ENCODE assay signal across 8 mouse cellular contexts in genomic region chr11:116853512-116853928, GRCm38 (mm10). TPM values are rescaled to one million over a fixed set of nuclear protein-coding genes. Genes with fewer than 3 reads are reported as not detected.
DNase-seq lines count a peak whose midpoint lies in the region; ATAC-seq and TF ChIP-seq lines count a peak whose summit lies in the region.

No protein-coding gene starts in this region.

- peaks cover 31% of the 10 kb centered on the region for H3K4me1 ChIP-seq in embryonic facial prominence, embryonic 10.5 days
- H3K4me1 ChIP-seq in limb, embryonic 12.5 days (replicated peaks): peaks cover 30% of the 10 kb centered on the region
- peaks cover 26% of the 10 kb centered on the region for H3K4me1 ChIP-seq in midbrain, embryonic 14.5 days (ENCODE audit: control insufficient read depth, insufficient read depth, low read length)
- no peaks in the 10 kb centered on the region; the same call in none of the 2 replicates for H3K4me1 ChIP-seq in spleen, adult 2 months (ENCODE audit: control insufficient read depth, insufficient read depth, insufficient read length)

- peak overlapping the region; percentile 79 for H3K9ac ChIP-seq in limb, embryonic 12.5 days (replicated peaks)
- H3K9ac ChIP-seq in midbrain, embryonic 14.5 days (replicated peaks; ENCODE audit: low read length): peak overlapping the region; percentile 62

- no peaks in the 10 kb centered on the region for H3K9me3 ChIP-seq in embryonic facial prominence, embryonic 10.5 days
- no peaks in the 10 kb centered on the region for H3K9me3 ChIP-seq in limb, embryonic 12.5 days
- H3K9me3 ChIP-seq in midbrain, embryonic 14.5 days (ENCODE audit: control insufficient read depth, low read length): no peaks in the 10 kb centered on the region

- H3K4me3 ChIP-seq in embryonic facial prominence, embryonic 10.5 days: peak overlapping the region; percentile 81
- peak overlapping the region; percentile 97 for H3K4me3 ChIP-seq in limb, embryonic 12.5 days (replicated peaks)
- H3K4me3 ChIP-seq in midbrain, embryonic 14.5 days (replicated peaks; ENCODE audit: low read depth, low read length): peak overlapping the region; percentile 96
- H3K4me3 ChIP-seq in spleen, adult 2 months (ENCODE audit: extremely low read depth, insufficient read depth, insufficient read length): peak overlapping the region; percentile 96

- H3K4me2 ChIP-seq in limb, embryonic 12.5 days: peak overlapping the region; percentile 93
- peak overlapping the region; percentile 85 for H3K4me2 ChIP-seq in midbrain, embryonic 14.5 days (ENCODE audit: low read length)

- H3K36me3 ChIP-seq in embryonic facial prominence, embryonic 10.5 days (replicated peaks): peaks cover 38% of the 10 kb centered on the region
- H3K36me3 ChIP-seq in limb, embryonic 12.5 days: peaks cover 43% of the 10 kb centered on the region
- H3K36me3 ChIP-seq in midbrain, embryonic 14.5 days (ENCODE audit: control insufficient read depth, insufficient read depth, low read length): peaks cover 32% of the 10 kb centered on the region
- peaks cover 11% of the 10 kb centered on the region for H3K36me3 ChIP-seq in spleen, adult 2 months (ENCODE audit: control insufficient read depth, insufficient read depth, low read length)

- DNase-seq in spleen, adult 18-20 months: peak; percentile 94 to 98
- no peak for DNase-seq in spleen, adult 12 weeks (ENCODE audit: low spot score)
- DNase-seq in embryonic facial prominence, embryonic 10.5 days (ENCODE audit: low spot score): peak; percentile 97
- DNase-seq in kidney, adult 18-20 months: peak; percentile 99
- peak; percentile 98 for DNase-seq in midbrain, embryonic 14.5 days
- peak; percentile 88 to 96 for DNase-seq in spleen, adult 2 months (ENCODE audit: low read depth in 1 of 2, low spot score in 2 of 2)

- WGBS in embryonic facial prominence, embryonic 10.5 days: under 1% methylated on average over 36 of the region's 36 CpGs
- WGBS in limb, embryonic 12.5 days: under 1% methylated on average over 36 of the region's 36 CpGs
- WGBS in midbrain, embryonic 14.5 days: under 1% methylated on average over 36 of the region's 36 CpGs
- WGBS in spleen, adult 2 months: under 1% methylated on average over 36 of the region's 36 CpGs

- TF ChIP-seq POLR2A in spleen, adult 2 months (IDR thresholded peaks at IDR 0.05; ENCODE audit: low read depth, low read length): no peak; the same call in none of the 2 replicates

- H3K27ac ChIP-seq in embryonic facial prominence, embryonic 10.5 days (replicated peaks): peak overlapping the region; percentile 97
- peak overlapping the region; percentile 99 for H3K27ac ChIP-seq in limb, embryonic 12.5 days
- H3K27ac ChIP-seq in midbrain, embryonic 14.5 days (replicated peaks; ENCODE audit: low read depth, low read length): peak overlapping the region; percentile 96
- peak overlapping the region; percentile 99 for H3K27ac ChIP-seq in spleen, adult 2 months (ENCODE audit: insufficient read depth, low read length)

- peak; percentile 61 for ATAC-seq in granulocyte monocyte progenitor cell, adult 5-6 weeks (replicated peaks; ENCODE audit: poor library complexity, severe bottlenecking)
- ATAC-seq in limb, embryonic 12.5 days (ENCODE audit: insufficient number of reproducible peaks, insufficient read depth, low FRiP score, low TSS enrichment, low read depth): peak; percentile 94
- ATAC-seq in midbrain, embryonic 14.5 days (ENCODE audit: low FRiP score, low TSS enrichment): peak; percentile 90

- no peaks in the 10 kb centered on the region for H3K27me3 ChIP-seq in embryonic facial prominence, embryonic 10.5 days (replicated peaks; ENCODE audit: low read depth, poor library complexity, severe bottlenecking)
- no peaks in the 10 kb centered on the region for H3K27me3 ChIP-seq in limb, embryonic 12.5 days
- H3K27me3 ChIP-seq in midbrain, embryonic 14.5 days (ENCODE audit: control insufficient read depth, insufficient read depth, low read length): no peaks in the 10 kb centered on the region
- no peaks in the 10 kb centered on the region for H3K27me3 ChIP-seq in spleen, adult 2 months (ENCODE audit: control insufficient read depth, insufficient read depth, low read length)

- no peak for TF ChIP-seq CTCF in spleen, adult 2 months (IDR thresholded peaks at IDR 0.05; ENCODE audit: extremely low read depth, insufficient read depth, insufficient read length, insufficient replicate concordance)

RNA-seq across cellular contexts. Expression of gene Srsf2, which starts 0.6 kb away (rescaled TPM):
- polyA plus RNA-seq in embryonic facial prominence, embryonic 10.5 days (2016; fragmentation: Nextera tagmentation; extraction: Ambion mirVana): 890 and 902 TPM in 2 replicates
- 818 and 827 TPM in 2 replicates for total RNA-seq in granulocyte monocyte progenitor cell, adult 5-6 weeks (2014; fragmentation: Nextera tagmentation)
- total RNA-seq in granulocyte monocyte progenitor cell, adult 5-6 weeks (2017): 356 and 422 TPM in 2 replicates
- polyA plus RNA-seq in limb, embryonic 12.5 days (2016; fragmentation: Nextera tagmentation; extraction: Ambion mirVana): 1,004 and 1,014 TPM in 2 replicates
- polyA plus RNA-seq in midbrain, embryonic 14.5 days (2014; fragmentation: Nextera tagmentation; extraction: Ambion mirVana): 650 and 686 TPM in 2 replicates
- 546 and 923 TPM in 2 replicates for polyA plus RNA-seq in spleen, adult 2 months (2012; rRNA removed)

RNA-seq across cellular contexts. Expression of gene Mfsd11, which starts 1.3 kb away (rescaled TPM):
- polyA plus RNA-seq in embryonic facial prominence, embryonic 10.5 days (2016; fragmentation: Nextera tagmentation; extraction: Ambion mirVana): 23.8 and 26.8 TPM in 2 replicates
- total RNA-seq in granulocyte monocyte progenitor cell, adult 5-6 weeks (2014; fragmentation: Nextera tagmentation): 16.0 and 32.0 TPM in 2 replicates
- total RNA-seq in granulocyte monocyte progenitor cell, adult 5-6 weeks (2017): 9.4 and 10.0 TPM in 2 replicates
- 42.8 and 43.4 TPM in 2 replicates for polyA plus RNA-seq in limb, embryonic 12.5 days (2016; fragmentation: Nextera tagmentation; extraction: Ambion mirVana)
- polyA plus RNA-seq in midbrain, embryonic 14.5 days (2014; fragmentation: Nextera tagmentation; extraction: Ambion mirVana): 51.3 and 52.8 TPM in 2 replicates
- polyA plus RNA-seq in spleen, adult 2 months (2012; rRNA removed): 14.2 and 15.7 TPM in 2 replicates

RNA-seq across cellular contexts. Expression of gene Jmjd6, which starts 10.3 kb away (rescaled TPM):
- polyA plus RNA-seq in embryonic facial prominence, embryonic 10.5 days (2016; fragmentation: Nextera tagmentation; extraction: Ambion mirVana): 88.3 and 97.5 TPM in 2 replicates
- 37.0 and 42.8 TPM in 2 replicates for total RNA-seq in granulocyte monocyte progenitor cell, adult 5-6 weeks (2014; fragmentation: Nextera tagmentation)
- 31.0 and 45.4 TPM in 2 replicates for total RNA-seq in granulocyte monocyte progenitor cell, adult 5-6 weeks (2017)
- 84.5 and 86.2 TPM in 2 replicates for polyA plus RNA-seq in limb, embryonic 12.5 days (2016; fragmentation: Nextera tagmentation; extraction: Ambion mirVana)
- 70.8 and 81.4 TPM in 2 replicates for polyA plus RNA-seq in midbrain, embryonic 14.5 days (2014; fragmentation: Nextera tagmentation; extraction: Ambion mirVana)
- 21.7 and 23.3 TPM in 2 replicates for polyA plus RNA-seq in spleen, adult 2 months (2012; rRNA removed)

RNA-seq across cellular contexts. Expression of gene Mettl23, which starts 10.4 kb away (rescaled TPM):
- 56.9 and 58.1 TPM in 2 replicates for polyA plus RNA-seq in embryonic facial prominence, embryonic 10.5 days (2016; fragmentation: Nextera tagmentation; extraction: Ambion mirVana)
- total RNA-seq in granulocyte monocyte progenitor cell, adult 5-6 weeks (2014; fragmentation: Nextera tagmentation): 34.5 and 40.5 TPM in 2 replicates
- 22.7 and 25.8 TPM in 2 replicates for total RNA-seq in granulocyte monocyte progenitor cell, adult 5-6 weeks (2017)
- 58.8 and 65.3 TPM in 2 replicates for polyA plus RNA-seq in limb, embryonic 12.5 days (2016; fragmentation: Nextera tagmentation; extraction: Ambion mirVana)
- polyA plus RNA-seq in midbrain, embryonic 14.5 days (2014; fragmentation: Nextera tagmentation; extraction: Ambion mirVana): 80.4 and 87.6 TPM in 2 replicates
- 30.9 and 35.7 TPM in 2 replicates for polyA plus RNA-seq in spleen, adult 2 months (2012; rRNA removed)

RNA-seq across cellular contexts. Expression of gene Mxra7, which starts 25.7 kb away (rescaled TPM):
- polyA plus RNA-seq in embryonic facial prominence, embryonic 10.5 days (2016; fragmentation: Nextera tagmentation; extraction: Ambion mirVana): 18.1 and 23.2 TPM in 2 replicates
- 0.17 TPM in 1 of 2 replicates, not detected in the other for total RNA-seq in granulocyte monocyte progenitor cell, adult 5-6 weeks (2014; fragmentation: Nextera tagmentation)
- 0.09 and 0.67 TPM in 2 replicates for total RNA-seq in granulocyte monocyte progenitor cell, adult 5-6 weeks (2017)
- polyA plus RNA-seq in limb, embryonic 12.5 days (2016; fragmentation: Nextera tagmentation; extraction: Ambion mirVana): 19.6 and 20.8 TPM in 2 replicates
- 20.7 and 20.9 TPM in 2 replicates for polyA plus RNA-seq in midbrain, embryonic 14.5 days (2014; fragmentation: Nextera tagmentation; extraction: Ambion mirVana)
- polyA plus RNA-seq in spleen, adult 2 months (2012; rRNA removed): 18.6 and 25.0 TPM in 2 replicates
